In the genomic region with DNA sequence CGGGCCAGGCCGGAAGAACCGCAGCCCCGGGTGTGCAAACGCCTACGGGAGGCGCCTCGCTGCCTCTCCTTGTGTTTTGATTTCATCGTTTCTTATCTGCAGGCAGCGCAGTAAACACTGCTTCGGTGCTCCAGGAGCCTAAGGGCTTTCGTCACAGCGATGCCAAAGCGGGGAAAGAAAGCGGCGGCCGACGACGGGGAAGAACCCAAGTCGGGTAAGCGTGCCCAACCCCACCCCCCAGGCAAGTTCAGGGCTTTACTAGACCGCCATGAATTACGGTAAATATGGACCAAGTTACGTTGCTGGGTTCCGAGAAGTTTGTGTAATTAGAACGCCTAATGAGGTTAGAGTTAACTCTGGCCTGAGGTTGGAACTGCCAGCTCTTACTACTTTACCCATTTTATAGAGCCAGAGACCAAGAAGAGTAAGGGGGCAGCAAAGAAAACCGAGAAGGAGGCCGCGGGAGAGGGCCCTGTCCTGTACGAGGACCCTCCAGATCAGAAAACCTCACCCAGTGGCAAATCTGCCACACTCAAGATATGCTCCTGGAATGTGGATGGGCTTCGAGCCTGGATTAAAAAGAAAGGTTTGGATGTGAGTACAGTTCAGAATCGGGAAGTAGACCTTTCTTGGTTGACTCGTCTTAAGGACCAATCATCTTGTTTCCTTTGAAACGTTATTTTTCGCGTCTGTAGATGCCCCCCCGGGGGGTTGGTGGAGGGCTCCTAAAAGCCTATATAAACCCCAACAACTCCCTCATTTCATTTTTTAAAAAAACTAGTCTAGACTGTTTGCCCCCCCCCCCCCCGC, we compare ENCODE assay signal across 8 mouse cellular contexts. TPM values are rescaled to one million over a fixed set of nuclear protein-coding genes. Genes with fewer than 3 reads are reported as not detected.
DNase-seq lines count a peak whose midpoint lies in the region; ATAC-seq lines count a peak whose summit lies in the region.

No protein-coding gene starts in this region.

- no peak for DNase-seq in heart, adult 9 months (ENCODE audit: low spot score in 2 of 2)
- DNase-seq in MEL-GATA-1-ER (ENCODE audit: extremely low read depth, low read depth), result peak; percentile 20
- peak; percentile 16 for DNase-seq in forebrain, embryonic 14.5 days (ENCODE audit: low spot score)
- no peak for DNase-seq in spleen, postnatal 4 days (ENCODE audit: low spot score in 2 of 2)
- no peak for DNase-seq in adrenal gland, adult 2 months

- no peaks in the 10 kb centered on the region for H3K9me3 ChIP-seq in heart, embryonic 11.5 days (replicated peaks; ENCODE audit: control insufficient read depth, low read length)
- H3K9me3 ChIP-seq in forebrain, embryonic 14.5 days (replicated peaks; ENCODE audit: control insufficient read depth, low read length), result no peaks in the 10 kb centered on the region
- no peaks in the 10 kb centered on the region for H3K9me3 ChIP-seq in liver, embryonic 12.5 days (replicated peaks)
- H3K9me3 ChIP-seq in stomach, embryonic 14.5 days (ENCODE audit: control insufficient read depth, low read depth, low read length), result no peaks in the 10 kb centered on the region

- ATAC-seq in heart, embryonic 11.5 days (replicated peaks; ENCODE audit: insufficient number of reproducible peaks, low FRiP score, low TSS enrichment), result peak; percentile 40; the same call in 1 of the 2 replicates
- no peak; the same call in none of the 2 replicates for ATAC-seq in forebrain, embryonic 14.5 days
- ATAC-seq in liver, embryonic 12.5 days, result peak; percentile 65
- peak; percentile 10; the same call in 1 of the 2 replicates for ATAC-seq in stomach, embryonic 14.5 days (ENCODE audit: insufficient number of reproducible peaks, insufficient read depth, low FRiP score, low read depth)

- H3K4me3 ChIP-seq in heart, embryonic 11.5 days (ENCODE audit: low read depth, low read length), result peak overlapping the region; percentile 89
- H3K4me3 ChIP-seq in forebrain, embryonic 14.5 days (ENCODE audit: low read depth, low read length), result peak overlapping the region; percentile 85
- peak overlapping the region; percentile 81 for H3K4me3 ChIP-seq in liver, embryonic 12.5 days
- H3K4me3 ChIP-seq in stomach, embryonic 14.5 days (ENCODE audit: low read depth, low read length), result peak overlapping the region; percentile 82

- WGBS in heart, embryonic 11.5 days (ENCODE audit: insufficient replicate concordance), result 2% methylated on average over 38 of the region's 38 CpGs
- WGBS in forebrain, embryonic 14.5 days, result 1% methylated on average over 38 of the region's 38 CpGs
- WGBS in liver, embryonic 12.5 days (ENCODE audit: insufficient replicate concordance), result 1% methylated on average over 38 of the region's 38 CpGs
- 2% methylated on average over 35 of the region's 38 CpGs for WGBS in stomach, embryonic 14.5 days

- H3K36me3 ChIP-seq in heart, embryonic 11.5 days (ENCODE audit: control insufficient read depth, insufficient read depth, low read length), result peaks cover 24% of the 10 kb centered on the region
- peaks cover 37% of the 10 kb centered on the region for H3K36me3 ChIP-seq in forebrain, embryonic 14.5 days (ENCODE audit: control insufficient read depth, insufficient read depth, low read length)
- H3K36me3 ChIP-seq in liver, embryonic 12.5 days, result peaks cover 47% of the 10 kb centered on the region
- H3K36me3 ChIP-seq in stomach, embryonic 14.5 days (ENCODE audit: control insufficient read depth, insufficient read depth, low read length), result peaks cover 27% of the 10 kb centered on the region

- H3K4me2 ChIP-seq in heart, embryonic 11.5 days, result peak overlapping the region; percentile 80
- peak overlapping the region; percentile 65 for H3K4me2 ChIP-seq in forebrain, embryonic 14.5 days (ENCODE audit: low read length)
- H3K4me2 ChIP-seq in liver, embryonic 12.5 days, result peak overlapping the region; percentile 96
- peak overlapping the region; percentile 86 for H3K4me2 ChIP-seq in stomach, embryonic 14.5 days (replicated peaks; ENCODE audit: low read depth, low read length)

- peaks cover 7% of the 10 kb centered on the region for H3K4me1 ChIP-seq in heart, embryonic 11.5 days (ENCODE audit: control insufficient read depth, insufficient read depth, low read length)
- peaks cover 17% of the 10 kb centered on the region for H3K4me1 ChIP-seq in forebrain, embryonic 14.5 days (ENCODE audit: control insufficient read depth, insufficient read depth, low read length)
- peaks cover 53% of the 10 kb centered on the region for H3K4me1 ChIP-seq in liver, embryonic 12.5 days
- H3K4me1 ChIP-seq in stomach, embryonic 14.5 days (ENCODE audit: control insufficient read depth, insufficient read depth, low read length), result peaks cover 22% of the 10 kb centered on the region

- peak overlapping the region; percentile 93 for H3K27ac ChIP-seq in heart, embryonic 11.5 days (ENCODE audit: low read depth, low read length)
- peak overlapping the region; percentile 90 for H3K27ac ChIP-seq in forebrain, embryonic 14.5 days (ENCODE audit: low read depth, low read length)
- H3K27ac ChIP-seq in liver, embryonic 12.5 days, result peak overlapping the region; percentile 93
- peak overlapping the region; percentile 91 for H3K27ac ChIP-seq in stomach, embryonic 14.5 days (ENCODE audit: low read length)

- H3K27me3 ChIP-seq in heart, embryonic 11.5 days (ENCODE audit: control insufficient read depth, insufficient read depth, low read length), result no peaks in the 10 kb centered on the region
- H3K27me3 ChIP-seq in forebrain, embryonic 14.5 days (replicated peaks; ENCODE audit: control insufficient read depth, insufficient read depth, low read length), result no peaks in the 10 kb centered on the region
- H3K27me3 ChIP-seq in liver, embryonic 12.5 days (replicated peaks), result no peaks in the 10 kb centered on the region
- H3K27me3 ChIP-seq in stomach, embryonic 14.5 days (ENCODE audit: control insufficient read depth, insufficient read depth, low read length), result no peaks in the 10 kb centered on the region

- peak overlapping the region; percentile 93 for H3K9ac ChIP-seq in heart, embryonic 11.5 days (ENCODE audit: low read depth, low read length)
- H3K9ac ChIP-seq in forebrain, embryonic 14.5 days (ENCODE audit: low read length), result peak overlapping the region; percentile 90
- peak overlapping the region; percentile 78 for H3K9ac ChIP-seq in liver, embryonic 12.5 days
- H3K9ac ChIP-seq in stomach, embryonic 14.5 days (replicated peaks; ENCODE audit: low read depth, low read length), result peak overlapping the region; percentile 72

RNA-seq across cellular contexts. Expression of gene Apex1, which starts 0.5 kb away (rescaled TPM):
- 177 and 188 TPM in 2 replicates for polyA plus RNA-seq in heart, embryonic 11.5 days (2014; fragmentation: Nextera tagmentation; extraction: Ambion mirVana)
- polyA plus RNA-seq in forebrain, embryonic 14.5 days (2014; fragmentation: Nextera tagmentation; extraction: Ambion mirVana), result 322 and 355 TPM in 2 replicates
- 144 and 147 TPM in 2 replicates for polyA plus RNA-seq in liver, embryonic 12.5 days (2016; fragmentation: Nextera tagmentation; extraction: Ambion mirVana)
- polyA plus RNA-seq in stomach, embryonic 14.5 days (2014; fragmentation: Nextera tagmentation; extraction: Ambion mirVana), result 217 and 223 TPM in 2 replicates
- total RNA-seq in adrenal gland, adult 2 months (2021), result 10 to 100 TPM; 54.7 to 80.9 TPM
- 20.9 and 27.1 TPM in 2 replicates for polyA plus RNA-seq in adrenal gland, adult 2 months (2012; rRNA removed)

RNA-seq across cellular contexts. Expression of gene Osgep, which starts 0.6 kb away (rescaled TPM):
- 124 and 136 TPM in 2 replicates for polyA plus RNA-seq in heart, embryonic 11.5 days (2014; fragmentation: Nextera tagmentation; extraction: Ambion mirVana)
- 160 and 180 TPM in 2 replicates for polyA plus RNA-seq in forebrain, embryonic 14.5 days (2014; fragmentation: Nextera tagmentation; extraction: Ambion mirVana)
- polyA plus RNA-seq in liver, embryonic 12.5 days (2016; fragmentation: Nextera tagmentation; extraction: Ambion mirVana), result 69.7 and 74.0 TPM in 2 replicates
- 149 and 169 TPM in 2 replicates for polyA plus RNA-seq in stomach, embryonic 14.5 days (2014; fragmentation: Nextera tagmentation; extraction: Ambion mirVana)
- total RNA-seq in adrenal gland, adult 2 months (2021), result 10 to 100 TPM; 37.7 to 45.0 TPM
- polyA plus RNA-seq in adrenal gland, adult 2 months (2012; rRNA removed), result 149 and 171 TPM in 2 replicates

RNA-seq across cellular contexts. Expression of gene Pip4p1, which starts 5.3 kb away (rescaled TPM):
- polyA plus RNA-seq in heart, embryonic 11.5 days (2014; fragmentation: Nextera tagmentation; extraction: Ambion mirVana), result 30.3 and 33.6 TPM in 2 replicates
- 81.4 and 86.0 TPM in 2 replicates for polyA plus RNA-seq in forebrain, embryonic 14.5 days (2014; fragmentation: Nextera tagmentation; extraction: Ambion mirVana)
- 26.1 and 30.6 TPM in 2 replicates for polyA plus RNA-seq in liver, embryonic 12.5 days (2016; fragmentation: Nextera tagmentation; extraction: Ambion mirVana)
- 41.0 and 50.2 TPM in 2 replicates for polyA plus RNA-seq in stomach, embryonic 14.5 days (2014; fragmentation: Nextera tagmentation; extraction: Ambion mirVana)
- 10 to 100 TPM; 56.7 to 69.6 TPM for total RNA-seq in adrenal gland, adult 2 months (2021)
- 120 and 125 TPM in 2 replicates for polyA plus RNA-seq in adrenal gland, adult 2 months (2012; rRNA removed)

RNA-seq across cellular contexts. Expression of gene Pnp, which starts 5.6 kb away (rescaled TPM):
- polyA plus RNA-seq in heart, embryonic 11.5 days (2014; fragmentation: Nextera tagmentation; extraction: Ambion mirVana), result 46.6 and 49.6 TPM in 2 replicates
- polyA plus RNA-seq in forebrain, embryonic 14.5 days (2014; fragmentation: Nextera tagmentation; extraction: Ambion mirVana), result 20.5 and 28.2 TPM in 2 replicates
- polyA plus RNA-seq in liver, embryonic 12.5 days (2016; fragmentation: Nextera tagmentation; extraction: Ambion mirVana), result 75.0 and 76.1 TPM in 2 replicates
- polyA plus RNA-seq in stomach, embryonic 14.5 days (2014; fragmentation: Nextera tagmentation; extraction: Ambion mirVana), result 59.5 and 65.1 TPM in 2 replicates
- 10 to 100 TPM; 31.2 to 46.1 TPM for total RNA-seq in adrenal gland, adult 2 months (2021)
- polyA plus RNA-seq in adrenal gland, adult 2 months (2012; rRNA removed), result 10.1 and 12.3 TPM in 2 replicates

RNA-seq across cellular contexts. Expression of gene Gm49342, which starts 19.0 kb away (rescaled TPM):
- polyA plus RNA-seq in heart, embryonic 11.5 days (2014; fragmentation: Nextera tagmentation; extraction: Ambion mirVana), result not detected in 2 replicates
- polyA plus RNA-seq in forebrain, embryonic 14.5 days (2014; fragmentation: Nextera tagmentation; extraction: Ambion mirVana), result 2.5 TPM in 1 of 2 replicates, not detected in the other
- polyA plus RNA-seq in liver, embryonic 12.5 days (2016; fragmentation: Nextera tagmentation; extraction: Ambion mirVana), result not detected in 2 replicates
- polyA plus RNA-seq in stomach, embryonic 14.5 days (2014; fragmentation: Nextera tagmentation; extraction: Ambion mirVana), result not detected in 2 replicates
- 10 to 100 TPM; 45.4 to 64.1 TPM for total RNA-seq in adrenal gland, adult 2 months (2021)
- polyA plus RNA-seq in adrenal gland, adult 2 months (2012; rRNA removed), result 2.9 and 4.5 TPM in 2 replicates

Comparison
In these comparisons a context has a peak if more than half of its experiments do, and no peak if none do; other contexts are left out.
1. DNase-seq: peak in MEL-GATA-1-ER (single experiment) and forebrain, embryonic 14.5 days (single experiment); none in heart, adult 9 months (0 of 2), spleen, postnatal 4 days (0 of 2) and adrenal gland, adult 2 months (single experiment).
2. Peak in every context shown above with its lines, with median percentiles within 50 percentile points of each other: H3K27ac ChIP-seq, H3K4me2 ChIP-seq, H3K4me3 ChIP-seq and H3K9ac ChIP-seq.